Mouse (Mus musculus): ENCODE data around the gene Bmpr1b. TPM values are rescaled to one million over a fixed set of nuclear protein-coding genes. Genes with fewer than 3 reads are reported as not detected.

Gene Bmpr1b
- polyA plus RNA-seq, 1 experiment from 2014 or later, result 7.6 TPM

- Histone ChIP-seq H3K9ac (ENCODE audit: low read depth, low read length) (no peak overlapping the region), H3K27ac (no peak overlapping the region), H3K36me3 (ENCODE audit: insufficient read depth, low read length) (no peaks in the 10 kb centered on the region), H3K4me1 (replicated peaks; ENCODE audit: insufficient read depth, low read length) (no peaks in the 10 kb centered on the region), H3K4me2 (ENCODE audit: low read length) (no peak overlapping the region), H3K9me3 (replicated peaks; ENCODE audit: low read length) (no peaks in the 10 kb centered on the region), H3K27me3 (ENCODE audit: insufficient read depth, low read length) (no peaks in the 10 kb centered on the region), H3K4me3 (replicated peaks; ENCODE audit: low read depth, low read length) (no peak overlapping the region)
- ATAC-seq (replicated peaks; ENCODE audit: low FRiP score, low read depth) (no peak), DNase-seq (ENCODE audit: low spot score) (no peak)
- TF ChIP-seq CTCF (IDR thresholded peaks at IDR 0.05; ENCODE audit: low read depth), result no peak
- WGBS, result 18% methylated on average over 1 of the region's 1 CpGs
Observed at GRCm38 (mm10) chr3:141797789-141798188, 371.4 kb downstream of the Bmpr1b start.

DNA sequence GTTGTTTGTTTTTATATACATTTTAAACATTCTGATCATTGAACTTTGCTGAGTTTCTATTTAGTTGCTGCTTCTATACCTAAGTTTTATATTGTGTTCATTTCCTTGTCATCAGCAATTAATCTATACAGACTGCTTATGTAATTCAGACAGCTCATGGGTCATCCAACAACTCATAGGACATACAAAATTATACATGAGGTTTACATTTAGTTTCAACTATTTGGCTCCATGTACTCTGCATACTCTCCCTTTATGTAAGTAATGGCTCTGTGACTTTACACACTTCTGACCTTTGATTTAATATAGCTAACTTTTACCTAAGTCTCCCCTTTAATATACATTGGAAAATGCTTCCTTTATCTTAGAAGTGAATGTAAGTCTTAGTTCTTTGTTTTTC is 371.9 kb downstream of the Bmpr1b start:
- H3K4me1 ChIP-seq (replicated peaks; ENCODE audit: insufficient read depth, low read length), result no peaks in the 10 kb centered on the region
- no peak overlapping the region for H3K4me3 ChIP-seq (replicated peaks; ENCODE audit: low read depth, low read length)
- no peaks in the 10 kb centered on the region for H3K9me3 ChIP-seq (replicated peaks; ENCODE audit: low read length)
- ATAC-seq (replicated peaks; ENCODE audit: low FRiP score, low read depth) (no peak), DNase-seq (ENCODE audit: low spot score) (no peak)
- no peak overlapping the region for H3K4me2 ChIP-seq (ENCODE audit: low read length)
- no peaks in the 10 kb centered on the region for H3K36me3 ChIP-seq (ENCODE audit: insufficient read depth, low read length)
- H3K27me3 ChIP-seq (ENCODE audit: insufficient read depth, low read length), result no peaks in the 10 kb centered on the region
- no peak overlapping the region for H3K9ac ChIP-seq (ENCODE audit: low read depth, low read length)
- no peak for TF ChIP-seq CTCF (IDR thresholded peaks at IDR 0.05; ENCODE audit: low read depth)
- H3K27ac ChIP-seq, result no peak overlapping the region

- Histone ChIP-seq H3K9me3 (replicated peaks; ENCODE audit: low read length) (no peaks in the 10 kb centered on the region), H3K27me3 (ENCODE audit: insufficient read depth, low read length) (no peaks in the 10 kb centered on the region), H3K4me1 (replicated peaks; ENCODE audit: insufficient read depth, low read length) (no peaks in the 10 kb centered on the region), H3K4me2 (ENCODE audit: low read length) (no peak overlapping the region), H3K9ac (ENCODE audit: low read depth, low read length) (no peak overlapping the region), H3K27ac (no peak overlapping the region), H3K36me3 (ENCODE audit: insufficient read depth, low read length) (no peaks in the 10 kb centered on the region), H3K4me3 (replicated peaks; ENCODE audit: low read depth, low read length) (no peak overlapping the region)
- 65% methylated on average over 3 of the region's 3 CpGs for WGBS
- ATAC-seq (replicated peaks; ENCODE audit: low FRiP score, low read depth) (no peak), DNase-seq (ENCODE audit: low spot score) (no peak)
- TF ChIP-seq CTCF (IDR thresholded peaks at IDR 0.05; ENCODE audit: low read depth), result no peak
Observed at GRCm38 (mm10) chr3:141794371-141794770, 374.9 kb downstream of the Bmpr1b start.

DNA sequence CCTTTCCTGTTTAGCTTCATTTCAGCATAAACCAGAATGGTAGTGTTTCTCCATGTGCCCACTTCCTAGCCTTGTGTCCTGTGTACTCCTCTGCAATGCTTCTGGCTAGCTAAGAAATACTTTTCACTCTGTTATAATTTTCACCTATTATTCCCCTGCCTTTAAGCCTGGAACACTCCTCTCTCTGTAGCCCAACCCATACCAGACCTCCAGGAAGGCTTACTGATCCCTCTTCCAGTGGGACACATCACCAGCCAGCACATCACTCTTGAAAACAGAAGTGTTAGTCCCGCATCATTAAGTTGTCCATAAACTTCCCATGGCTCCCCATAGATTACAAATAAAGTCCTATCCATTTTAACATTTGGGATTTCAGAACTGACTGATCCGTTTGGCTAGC is 375.5 kb downstream of the Bmpr1b start:
- DNase-seq (ENCODE audit: low spot score), result no peak
- no peak for TF ChIP-seq CTCF (IDR thresholded peaks at IDR 0.05; ENCODE audit: low read depth)
- Histone ChIP-seq H3K9ac (ENCODE audit: low read depth, low read length) (no peak overlapping the region), H3K36me3 (ENCODE audit: insufficient read depth, low read length) (no peaks in the 10 kb centered on the region), H3K27me3 (ENCODE audit: insufficient read depth, low read length) (no peaks in the 10 kb centered on the region), H3K4me2 (ENCODE audit: low read length) (no peak overlapping the region), H3K4me1 (replicated peaks; ENCODE audit: insufficient read depth, low read length) (no peaks in the 10 kb centered on the region), H3K27ac (no peak overlapping the region), H3K4me3 (replicated peaks; ENCODE audit: low read depth, low read length) (no peak overlapping the region), H3K9me3 (replicated peaks; ENCODE audit: low read length) (no peaks in the 10 kb centered on the region)
- ATAC-seq (replicated peaks; ENCODE audit: low FRiP score, low read depth), result no peak
- WGBS, result 83% methylated on average over 2 of the region's 2 CpGs

GRCm38 (mm10) chr3:141792106-141792505 is 377.1 kb downstream of the Bmpr1b start:
- Histone ChIP-seq H3K9ac (ENCODE audit: low read depth, low read length) (no peak overlapping the region), H3K4me2 (ENCODE audit: low read length) (no peak overlapping the region), H3K36me3 (ENCODE audit: insufficient read depth, low read length) (no peaks in the 10 kb centered on the region), H3K4me3 (replicated peaks; ENCODE audit: low read depth, low read length) (no peak overlapping the region), H3K9me3 (replicated peaks; ENCODE audit: low read length) (no peaks in the 10 kb centered on the region), H3K27ac (no peak overlapping the region), H3K27me3 (ENCODE audit: insufficient read depth, low read length) (no peaks in the 10 kb centered on the region), H3K4me1 (replicated peaks; ENCODE audit: insufficient read depth, low read length) (no peaks in the 10 kb centered on the region)
- WGBS, result 100% methylated on average over 1 of the region's 1 CpGs
- TF ChIP-seq CTCF (IDR thresholded peaks at IDR 0.05; ENCODE audit: low read depth), result no peak
- DNase-seq (ENCODE audit: low spot score), result no peak
- ATAC-seq (replicated peaks; ENCODE audit: low FRiP score, low read depth), result no peak

DNA sequence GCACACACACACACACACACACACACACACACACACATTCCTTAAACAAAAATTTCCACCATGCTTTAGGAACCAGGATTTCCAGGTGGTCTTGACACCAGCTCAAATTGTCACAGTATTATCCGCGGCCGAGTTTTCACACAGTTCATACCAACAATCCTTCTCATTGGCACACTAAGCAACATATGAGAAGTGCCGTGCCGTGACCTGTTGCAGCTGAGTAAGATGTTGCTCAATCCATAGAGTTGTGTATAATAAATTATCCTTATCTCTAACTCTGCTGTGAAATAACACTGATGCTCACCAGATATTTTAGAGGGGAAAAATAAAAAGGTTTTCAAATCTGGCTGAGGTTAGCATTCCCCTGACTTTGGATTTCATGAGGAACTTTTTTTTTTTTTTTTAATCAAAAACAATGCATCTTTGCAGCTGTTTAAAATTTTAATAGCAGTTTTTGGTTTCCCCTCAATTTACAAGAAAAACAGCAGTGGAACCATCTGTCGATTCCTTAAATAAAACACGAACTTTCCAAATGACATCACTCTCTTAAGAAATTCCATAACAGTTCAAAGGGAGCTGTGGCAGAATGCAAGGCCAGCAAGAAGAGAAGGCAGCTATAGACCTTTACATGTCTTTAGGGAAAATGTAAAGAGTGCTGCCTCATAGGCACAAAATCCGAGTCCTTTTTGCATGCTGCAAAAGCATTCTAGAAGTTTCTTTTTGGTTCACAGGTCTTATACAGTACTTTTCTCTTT is 378.0 kb downstream of the Bmpr1b start:
- Histone ChIP-seq H3K27me3 (ENCODE audit: insufficient read depth, low read length) (no peaks in the 10 kb centered on the region), H3K9ac (ENCODE audit: low read depth, low read length) (no peak overlapping the region), H3K4me2 (ENCODE audit: low read length) (no peak overlapping the region), H3K27ac (no peak overlapping the region), H3K9me3 (replicated peaks; ENCODE audit: low read length) (no peaks in the 10 kb centered on the region), H3K4me3 (replicated peaks; ENCODE audit: low read depth, low read length) (no peak overlapping the region), H3K4me1 (replicated peaks; ENCODE audit: insufficient read depth, low read length) (no peaks in the 10 kb centered on the region), H3K36me3 (ENCODE audit: insufficient read depth, low read length) (no peaks in the 10 kb centered on the region)
- ATAC-seq (replicated peaks; ENCODE audit: low FRiP score, low read depth) (no peak), DNase-seq (ENCODE audit: low spot score) (no peak)
- no peak for TF ChIP-seq CTCF (IDR thresholded peaks at IDR 0.05; ENCODE audit: low read depth)
- 74% methylated on average over 8 of the region's 8 CpGs for WGBS

Other genes with a start within 250 kb of the Bmpr1b start
- gene Pdlim5, start 226.3 kb upstream of the Bmpr1b start, polyA plus RNA-seq (2015; fragmentation: Nextera tagmentation; extraction: Ambion mirVana), result 32.5 and 35.3 TPM in 2 replicates